Mouse (Mus musculus): Measurements from ENCODE around the gene Zyx. TPM values are rescaled to one million over a fixed set of nuclear protein-coding genes. Genes with fewer than 3 reads are reported as not detected.

Gene Zyx
- polyA plus RNA-seq, 1 experiment from 2014 or later: 159 TPM

- 87% methylated on average over 5 of the region's 5 CpGs for WGBS
Measured at GRCm38 (mm10) chr6:42377280-42377679, 27.9 kb downstream of the Zyx start.

GRCm38 (mm10) chr6:42379551-42379950, 30.1 kb downstream of the Zyx start:
- ATAC-seq (replicated peaks; ENCODE audit: extremely low read depth, insufficient read depth, low FRiP score): no peak
- WGBS: 53% methylated on average over 3 of the region's 3 CpGs

More at GRCm38 (mm10) chr6:42377280-42377679, 27.9 kb downstream of the Zyx start:
- no peaks in the 10 kb centered on the region for H3K9me3 ChIP-seq (replicated peaks; ENCODE audit: control insufficient read depth, low read length)
- H3K36me3 ChIP-seq (ENCODE audit: control insufficient read depth, insufficient read depth): no peaks in the 10 kb centered on the region
- no peak for ATAC-seq (replicated peaks; ENCODE audit: extremely low read depth, insufficient read depth, low FRiP score)
- H3K4me1 ChIP-seq (ENCODE audit: control insufficient read depth, insufficient read depth, low read length): peaks cover 43% of the 10 kb centered on the region
- no peak overlapping the region for H3K4me2 ChIP-seq (ENCODE audit: low read depth, low read length)
- H3K27ac ChIP-seq (ENCODE audit: low read length): no peak overlapping the region
- no peak overlapping the region for H3K9ac ChIP-seq (ENCODE audit: low read length)
- no peaks in the 10 kb centered on the region for H3K27me3 ChIP-seq (ENCODE audit: control insufficient read depth, insufficient read depth, low read length)
- H3K4me3 ChIP-seq (ENCODE audit: low read length): no peak overlapping the region

GRCm38 (mm10) chr6:42380416-42381144, 31.1 kb downstream of the Zyx start:
- 26% methylated on average over 8 of the region's 8 CpGs for WGBS
- H3K27ac ChIP-seq (ENCODE audit: low read length): peak overlapping the region; percentile 25; the same call in 1 of the 2 replicates

More at GRCm38 (mm10) chr6:42379551-42379950, 30.1 kb downstream of the Zyx start:
- Histone ChIP-seq H3K4me1 (ENCODE audit: control insufficient read depth, insufficient read depth, low read length) (peaks cover 33% of the 10 kb centered on the region), H3K27ac (ENCODE audit: low read length) (no peak overlapping the region), H3K4me3 (ENCODE audit: low read length) (no peak overlapping the region), H3K9ac (ENCODE audit: low read length) (no peak overlapping the region), H3K36me3 (ENCODE audit: control insufficient read depth, insufficient read depth) (no peaks in the 10 kb centered on the region), H3K9me3 (replicated peaks; ENCODE audit: control insufficient read depth, low read length) (no peaks in the 10 kb centered on the region), H3K4me2 (ENCODE audit: low read depth, low read length) (no peak overlapping the region), H3K27me3 (ENCODE audit: control insufficient read depth, insufficient read depth, low read length) (no peaks in the 10 kb centered on the region)

GRCm38 (mm10) chr6:42381221-42381620, 31.8 kb downstream of the Zyx start:
- Histone ChIP-seq H3K9me3 (replicated peaks; ENCODE audit: control insufficient read depth, low read length) (no peaks in the 10 kb centered on the region), H3K27ac (ENCODE audit: low read length) (peak overlapping the region; percentile 86), H3K4me1 (ENCODE audit: control insufficient read depth, insufficient read depth, low read length) (peaks cover 21% of the 10 kb centered on the region), H3K4me2 (ENCODE audit: low read depth, low read length) (no peak overlapping the region), H3K27me3 (ENCODE audit: control insufficient read depth, insufficient read depth, low read length) (no peaks in the 10 kb centered on the region), H3K9ac (ENCODE audit: low read length) (peak overlapping the region; percentile 41), H3K36me3 (ENCODE audit: control insufficient read depth, insufficient read depth) (no peaks in the 10 kb centered on the region), H3K4me3 (ENCODE audit: low read length) (no peak overlapping the region)
- ATAC-seq (replicated peaks; ENCODE audit: extremely low read depth, insufficient read depth, low FRiP score): no peak
- WGBS: 68% methylated on average over 2 of the region's 2 CpGs

More at GRCm38 (mm10) chr6:42380416-42381144, 31.1 kb downstream of the Zyx start:
- ATAC-seq (replicated peaks; ENCODE audit: extremely low read depth, insufficient read depth, low FRiP score): no peak
- no peak overlapping the region for H3K9ac ChIP-seq (ENCODE audit: low read length)
- no peak overlapping the region for H3K4me3 ChIP-seq (ENCODE audit: low read length)
- H3K9me3 ChIP-seq (replicated peaks; ENCODE audit: control insufficient read depth, low read length): no peaks in the 10 kb centered on the region
- peaks cover 25% of the 10 kb centered on the region for H3K4me1 ChIP-seq (ENCODE audit: control insufficient read depth, insufficient read depth, low read length)
- H3K4me2 ChIP-seq (ENCODE audit: low read depth, low read length): no peak overlapping the region
- no peaks in the 10 kb centered on the region for H3K27me3 ChIP-seq (ENCODE audit: control insufficient read depth, insufficient read depth, low read length)
- no peaks in the 10 kb centered on the region for H3K36me3 ChIP-seq (ENCODE audit: control insufficient read depth, insufficient read depth)

- 40% methylated on average over 9 of the region's 9 CpGs for WGBS
- peak overlapping the region; percentile 86 for H3K27ac ChIP-seq (ENCODE audit: low read length)
Measured at GRCm38 (mm10) chr6:42381916-42382381, 32.5 kb downstream of the Zyx start.

GRCm38 (mm10) chr6:42383360-42383759, 33.9 kb downstream of the Zyx start:
- 96% methylated on average over 5 of the region's 5 CpGs for WGBS
- ATAC-seq (replicated peaks; ENCODE audit: extremely low read depth, insufficient read depth, low FRiP score): no peak
- Histone ChIP-seq H3K9ac (ENCODE audit: low read length) (no peak overlapping the region), H3K4me3 (ENCODE audit: low read length) (no peak overlapping the region), H3K27ac (ENCODE audit: low read length) (no peak overlapping the region), H3K27me3 (ENCODE audit: control insufficient read depth, insufficient read depth, low read length) (no peaks in the 10 kb centered on the region), H3K9me3 (replicated peaks; ENCODE audit: control insufficient read depth, low read length) (no peaks in the 10 kb centered on the region), H3K4me1 (ENCODE audit: control insufficient read depth, insufficient read depth, low read length) (peaks cover 16% of the 10 kb centered on the region), H3K36me3 (ENCODE audit: control insufficient read depth, insufficient read depth) (no peaks in the 10 kb centered on the region), H3K4me2 (ENCODE audit: low read depth, low read length) (no peak overlapping the region)

More at GRCm38 (mm10) chr6:42381916-42382381, 32.5 kb downstream of the Zyx start:
- Histone ChIP-seq H3K4me2 (ENCODE audit: low read depth, low read length) (peak overlapping the region; percentile 10; the same call in 1 of the 2 replicates), H3K4me1 (ENCODE audit: control insufficient read depth, insufficient read depth, low read length) (peaks cover 16% of the 10 kb centered on the region), H3K36me3 (ENCODE audit: control insufficient read depth, insufficient read depth) (no peaks in the 10 kb centered on the region), H3K9ac (ENCODE audit: low read length) (peak overlapping the region; percentile 41), H3K27me3 (ENCODE audit: control insufficient read depth, insufficient read depth, low read length) (no peaks in the 10 kb centered on the region), H3K4me3 (ENCODE audit: low read length) (no peak overlapping the region), H3K9me3 (replicated peaks; ENCODE audit: control insufficient read depth, low read length) (no peaks in the 10 kb centered on the region)
- ATAC-seq (replicated peaks; ENCODE audit: extremely low read depth, insufficient read depth, low FRiP score): peak; percentile 60

- no peak overlapping the region for H3K4me3 ChIP-seq (ENCODE audit: low read length)
- H3K36me3 ChIP-seq (ENCODE audit: control insufficient read depth, insufficient read depth): no peaks in the 10 kb centered on the region
- no peak overlapping the region for H3K27ac ChIP-seq (ENCODE audit: low read length)
- no peaks in the 10 kb centered on the region for H3K27me3 ChIP-seq (ENCODE audit: control insufficient read depth, insufficient read depth, low read length)
- no peak overlapping the region for H3K9ac ChIP-seq (ENCODE audit: low read length)
- peaks cover 16% of the 10 kb centered on the region for H3K4me1 ChIP-seq (ENCODE audit: control insufficient read depth, insufficient read depth, low read length)
- no peak overlapping the region for H3K4me2 ChIP-seq (ENCODE audit: low read depth, low read length)
- 69% methylated on average over 4 of the region's 4 CpGs for WGBS
- no peaks in the 10 kb centered on the region for H3K9me3 ChIP-seq (replicated peaks; ENCODE audit: control insufficient read depth, low read length)
- no peak; the same call in 1 of the 2 replicates for ATAC-seq (replicated peaks; ENCODE audit: extremely low read depth, insufficient read depth, low FRiP score)
Measured at GRCm38 (mm10) chr6:42385635-42386034, 36.2 kb downstream of the Zyx start.

GRCm38 (mm10) chr6:42391796-42392330, 42.4 kb downstream of the Zyx start:
- WGBS: 37% methylated on average over 2 of the region's 2 CpGs
- Histone ChIP-seq H3K27ac (ENCODE audit: low read length) (peak overlapping the region; percentile 27), H3K4me1 (ENCODE audit: control insufficient read depth, insufficient read depth, low read length) (peaks cover 15% of the 10 kb centered on the region), H3K36me3 (ENCODE audit: control insufficient read depth, insufficient read depth) (no peaks in the 10 kb centered on the region), H3K27me3 (ENCODE audit: control insufficient read depth, insufficient read depth, low read length) (no peaks in the 10 kb centered on the region), H3K9ac (ENCODE audit: low read length) (no peak overlapping the region), H3K4me2 (ENCODE audit: low read depth, low read length) (no peak overlapping the region), H3K9me3 (replicated peaks; ENCODE audit: control insufficient read depth, low read length) (no peaks in the 10 kb centered on the region), H3K4me3 (ENCODE audit: low read length) (no peak overlapping the region)
- 0 out of 2 replicates have a peak, but pooled peaks have one; percentile 11 for ATAC-seq (replicated peaks; ENCODE audit: extremely low read depth, insufficient read depth, low FRiP score)

Measured in heart, embryonic 16.5 days (tissue).